Mouse (Mus musculus) ES-Bruce4 (cell line): ENCODE results near the gene Slc4a5.
A peak's percentile ranks its signal among the peaks of the same experiment; 100 is the strongest.

Experiments
- CTCF ChIP-seq: IDR thresholded peaks from one replicate; pipeline ENCODE4 v1.8.1; 2011; ENCODE audit warnings: low read depth, low read length
- EP300 ChIP-seq: IDR thresholded peaks from 2 replicates; pipeline ENCODE4 v1.6.1; 2011; ENCODE audit warnings: low read depth, low read length; ENCODE audit not compliant: insufficient read depth
- POLR2A ChIP-seq: IDR thresholded peaks from one replicate; pipeline ENCODE4 v1.8.1; 2011; ENCODE audit warnings: low read length; ENCODE audit not compliant: insufficient read depth

DNA sequence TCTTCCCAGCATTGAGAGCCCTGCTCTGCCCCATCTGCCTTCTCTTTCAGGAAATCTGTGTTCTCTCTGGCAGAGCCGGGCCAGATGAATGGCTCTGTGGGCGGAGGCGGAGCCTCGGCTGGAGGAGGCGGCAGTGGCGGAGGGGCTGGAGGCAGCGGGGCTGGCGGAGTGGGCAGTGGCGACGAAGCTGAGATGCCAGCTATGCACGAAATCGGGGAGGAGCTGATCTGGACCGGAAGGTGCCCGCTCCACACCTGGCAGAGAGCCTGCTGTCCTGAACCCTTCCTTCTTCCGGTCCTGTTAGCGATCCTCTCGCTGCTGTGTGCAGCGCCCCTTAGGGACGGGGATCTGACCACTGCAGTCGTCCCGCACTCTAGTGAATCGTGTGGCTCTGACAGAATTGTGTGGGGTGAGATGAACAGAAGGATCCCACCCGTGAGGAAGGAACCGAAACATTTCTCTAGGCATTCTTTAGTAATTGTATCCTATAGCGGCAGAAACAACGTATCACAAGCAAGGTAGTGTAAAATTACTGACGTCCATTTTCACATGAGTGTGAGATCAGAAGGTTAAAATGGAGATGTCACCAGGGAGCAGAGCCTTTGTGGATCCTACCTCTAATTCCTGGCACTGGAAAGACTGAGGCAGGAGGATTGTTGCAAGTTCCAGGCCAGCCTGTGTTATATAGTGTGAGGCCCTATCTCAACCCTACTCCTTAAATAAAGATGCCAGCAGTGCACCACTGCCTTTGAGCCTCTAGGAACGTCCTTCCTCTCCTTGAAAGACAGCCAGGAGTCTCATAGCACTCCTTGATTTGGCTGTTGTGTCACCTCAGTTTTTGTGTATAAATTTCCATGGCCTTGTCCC lies 48.7 kb downstream of the Slc4a5 start:
- TF ChIP-seq CTCF (peak; percentile 76), EP300 (peak; percentile 35; the same call in 1 of the 2 replicates), POLR2A (no peak)
